Mouse (Mus musculus) liver, postnatal 0 days (tissue): ENCODE results near the gene Hopx.
A peak's percentile ranks its signal among the peaks of the same experiment; 100 is the strongest.

ENCODE experiments used
- CTCF ChIP-seq: sonication (generic); IDR thresholded peaks from 2 replicates; pipeline ENCODE4 v1.5.1; 2016; ENCODE audit warnings: antibody characterized with exemption, low read depth
- EP300 ChIP-seq: IDR thresholded peaks from 2 replicates; pipeline ENCODE4 v1.6.1; 2016; ENCODE audit warnings: antibody characterized with exemption, low read depth, mild to moderate bottlenecking

DNA sequence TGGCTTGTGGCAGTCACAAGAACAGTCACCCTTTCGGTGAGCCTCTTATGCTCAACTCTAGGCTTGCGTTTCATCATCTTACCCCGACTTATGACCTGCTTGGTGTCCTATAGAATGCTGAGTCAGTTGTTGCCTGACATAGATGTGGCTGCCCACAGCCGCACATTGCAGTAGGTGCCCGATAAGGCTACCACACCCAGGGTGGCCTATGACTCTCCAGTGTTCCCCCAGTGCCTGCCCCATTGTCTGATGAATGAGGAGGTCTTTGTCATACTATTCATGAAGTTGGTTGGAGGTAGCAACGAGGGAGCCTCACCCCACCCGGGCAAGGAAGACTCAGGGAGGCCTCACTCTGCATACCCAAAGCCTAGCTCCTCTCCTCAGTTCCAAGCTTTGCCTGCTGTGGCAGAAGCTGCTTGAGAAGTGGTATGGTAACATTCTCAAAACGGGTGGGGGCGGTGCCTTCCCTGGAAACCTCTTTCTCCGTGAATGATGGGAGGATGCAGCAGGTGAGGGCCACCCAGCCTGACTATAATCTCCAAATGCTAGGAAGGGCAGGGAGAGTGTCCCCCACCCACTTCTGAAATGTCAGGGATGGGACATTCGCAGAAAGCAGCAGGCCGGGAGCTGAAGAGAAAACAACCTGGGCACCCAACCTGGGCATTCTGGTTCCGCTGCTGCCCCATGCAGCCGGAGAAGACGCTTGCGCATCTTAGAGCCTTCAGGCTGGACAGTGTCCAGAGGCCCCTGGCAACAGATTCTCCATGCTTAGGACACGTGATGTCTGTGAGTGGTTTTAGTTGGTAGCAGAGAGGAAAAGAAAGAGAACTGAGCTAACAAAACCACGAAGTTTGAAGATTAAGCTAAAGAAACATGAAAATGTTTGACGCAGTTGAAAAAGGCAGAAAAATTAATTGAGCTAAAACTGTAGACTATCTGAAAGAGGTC is 4.8 kb upstream of the Hopx start:
- TF ChIP-seq CTCF (no peak), EP300 (peak; percentile 92)
